In the genomic region with DNA sequence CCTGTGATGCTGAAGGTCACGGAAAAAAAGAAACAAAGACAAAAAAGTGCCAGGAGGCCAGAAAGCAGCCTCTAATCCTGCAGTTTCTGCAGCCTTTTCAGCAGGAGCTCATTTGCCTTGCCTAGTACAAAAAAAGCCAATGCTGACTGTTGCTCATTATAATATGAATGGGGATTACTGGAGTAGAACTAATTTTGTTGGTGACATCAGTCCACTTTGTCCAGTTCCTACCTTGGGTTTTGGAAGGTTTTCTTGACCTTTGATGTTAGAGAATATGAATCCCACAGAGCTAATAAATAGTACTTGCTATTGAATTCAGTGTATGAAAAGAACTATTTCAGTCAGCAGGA, we compare ENCODE assay signal across 8 mouse cellular contexts. TPM values are rescaled to one million over a fixed set of nuclear protein-coding genes. Genes with fewer than 3 reads are reported as not detected.
DNase-seq lines count a peak whose midpoint lies in the region; ATAC-seq and TF ChIP-seq lines count a peak whose summit lies in the region.

No protein-coding gene starts in this region.

- H3K9ac ChIP-seq in heart, embryonic 15.5 days = peak overlapping the region; percentile 70
- H3K9ac ChIP-seq in MEL (ENCODE audit: control insufficient read depth, low read depth, low read length, poor library complexity, severe bottlenecking) = peak overlapping the region; percentile 85
- H3K9ac ChIP-seq in hindbrain, embryonic 11.5 days (ENCODE audit: low read depth, low read length) = peak overlapping the region; percentile 68
- H3K9ac ChIP-seq in midbrain, embryonic 12.5 days (replicated peaks) = peak overlapping the region; percentile 60

- peaks cover 16% of the 10 kb centered on the region for H3K4me1 ChIP-seq in heart, embryonic 15.5 days (replicated peaks)
- H3K4me1 ChIP-seq in MEL (ENCODE audit: control insufficient read depth in 1 of 2, insufficient read depth in 2 of 2, low read length in 2 of 2) = peaks cover 3 to 6% of the 10 kb centered on the region in 2 experiments; a peak in 3 of 4 replicates
- no peaks in the 10 kb centered on the region for H3K4me1 ChIP-seq in hindbrain, embryonic 11.5 days (replicated peaks; ENCODE audit: control insufficient read depth, insufficient read depth, low read length)
- peaks cover 17% of the 10 kb centered on the region for H3K4me1 ChIP-seq in midbrain, embryonic 12.5 days

- no peak for TF ChIP-seq EP300 in MEL (IDR thresholded peaks at IDR 0.05; ENCODE audit: low read depth in 1 of 2, low read length in 2 of 2)

- peak overlapping the region; percentile 82 for H3K27ac ChIP-seq in heart, embryonic 15.5 days
- peak overlapping the region; percentile 72 for H3K27ac ChIP-seq in MEL (ENCODE audit: control insufficient read depth, low read depth, low read length)
- H3K27ac ChIP-seq in hindbrain, embryonic 11.5 days (ENCODE audit: low read depth, low read length) = peak overlapping the region; percentile 72
- H3K27ac ChIP-seq in midbrain, embryonic 12.5 days (replicated peaks) = peak overlapping the region; percentile 79

- no peaks in the 10 kb centered on the region for H3K36me3 ChIP-seq in heart, embryonic 15.5 days
- peaks cover 3 to 24% of the 10 kb centered on the region in 2 experiments; a peak in 2 of 4 replicates for H3K36me3 ChIP-seq in MEL (ENCODE audit: control insufficient read depth in 1 of 2, insufficient read depth in 2 of 2, low read length in 2 of 2)
- H3K36me3 ChIP-seq in hindbrain, embryonic 11.5 days (ENCODE audit: control insufficient read depth, insufficient read depth, low read length) = no peaks in the 10 kb centered on the region
- no peaks in the 10 kb centered on the region for H3K36me3 ChIP-seq in midbrain, embryonic 12.5 days

- WGBS in heart, embryonic 15.5 days = 0% methylated on average over 1 of the region's 1 CpGs
- 0% methylated on average over 1 of the region's 1 CpGs for WGBS in hindbrain, embryonic 11.5 days
- 5% methylated on average over 1 of the region's 1 CpGs for WGBS in midbrain, embryonic 12.5 days

- H3K79me2 ChIP-seq in MEL (ENCODE audit: control insufficient read depth, insufficient read depth, low read length, poor library complexity) = peaks cover 35% of the 10 kb centered on the region

- no peaks in the 10 kb centered on the region for H3K27me3 ChIP-seq in heart, embryonic 15.5 days
- no peaks in the 10 kb centered on the region for H3K27me3 ChIP-seq in MEL (ENCODE audit: control insufficient read depth in 1 of 2, insufficient read depth in 2 of 2, low read length in 2 of 2)
- H3K27me3 ChIP-seq in hindbrain, embryonic 11.5 days (ENCODE audit: control insufficient read depth, insufficient read depth, low read length) = no peaks in the 10 kb centered on the region
- no peaks in the 10 kb centered on the region for H3K27me3 ChIP-seq in midbrain, embryonic 12.5 days

- H3K9me3 ChIP-seq in heart, embryonic 15.5 days (replicated peaks) = no peaks in the 10 kb centered on the region
- H3K9me3 ChIP-seq in MEL (replicated peaks; ENCODE audit: insufficient read depth, low read length) = no peaks in the 10 kb centered on the region
- H3K9me3 ChIP-seq in hindbrain, embryonic 11.5 days (ENCODE audit: control insufficient read depth, low read length) = no peaks in the 10 kb centered on the region
- H3K9me3 ChIP-seq in midbrain, embryonic 12.5 days = no peaks in the 10 kb centered on the region

- H3K4me3 ChIP-seq in heart, embryonic 15.5 days = peak overlapping the region; percentile 81
- H3K4me3 ChIP-seq in MEL (ENCODE audit: control insufficient read depth in 1 of 2, insufficient read depth in 1 of 2, low read depth in 2 of 2, low read length in 2 of 2) = peak overlapping the region; percentile 83 to 86
- peak overlapping the region; percentile 61 for H3K4me3 ChIP-seq in hindbrain, embryonic 11.5 days (ENCODE audit: low read depth, low read length)
- H3K4me3 ChIP-seq in midbrain, embryonic 12.5 days = peak overlapping the region; percentile 69

- no peak for DNase-seq in heart, adult 9 months (ENCODE audit: low spot score in 2 of 2)
- no peak for DNase-seq in MEL (ENCODE audit: low read depth, low spot score)
- no peak for DNase-seq in hindbrain, embryonic 11.5 days (ENCODE audit: low spot score)
- DNase-seq in embryo, embryonic 11 days = no peak
- no peak for DNase-seq in thymus, postnatal 14 days
- no peak for DNase-seq in cerebellum, adult 11 months

- TF ChIP-seq POLR2A in MEL (IDR thresholded peaks at IDR 0.05; ENCODE audit: control insufficient read depth in 1 of 2, insufficient read depth in 1 of 2, low read depth in 1 of 2, low read length in 2 of 2, poor library complexity in 1 of 2) = no peak

- H3K4me2 ChIP-seq in heart, embryonic 15.5 days = peak overlapping the region; percentile 67
- H3K4me2 ChIP-seq in hindbrain, embryonic 11.5 days (replicated peaks; ENCODE audit: low read depth, low read length) = peak overlapping the region; percentile 58
- H3K4me2 ChIP-seq in midbrain, embryonic 12.5 days (replicated peaks) = peak overlapping the region; percentile 67

- ATAC-seq in heart, embryonic 15.5 days (replicated peaks; ENCODE audit: insufficient number of reproducible peaks, insufficient read depth, low FRiP score, low read depth) = no peak
- ATAC-seq in hindbrain, embryonic 11.5 days (ENCODE audit: low FRiP score) = peak; percentile 39
- peak; percentile 27 for ATAC-seq in midbrain, embryonic 12.5 days (ENCODE audit: low FRiP score, low read depth)

- TF ChIP-seq CTCF in MEL (IDR thresholded peaks at IDR 0.05 in 2 of 3, conservative IDR thresholded peaks at IDR 0.05 in 1 of 3; ENCODE audit: control insufficient read depth in 1 of 3, insufficient read depth in 1 of 3, low read depth in 2 of 3, low read length in 3 of 3, poor library complexity in 1 of 3, severe bottlenecking in 1 of 3) = no peak

- TF ChIP-seq RAD21 in MEL (IDR thresholded peaks at IDR 0.05; ENCODE audit: low read depth, low read length) = no peak

TF ChIP-seq in MEL, 35 proteins besides CTCF, POLR2A, EP300 and RAD21:
- TF ChIP-seq ETS1 (IDR thresholded peaks at IDR 0.05; ENCODE audit: low read depth, low read length) (no peak), E2F4 (IDR thresholded peaks at IDR 0.05; ENCODE audit: borderline replicate concordance, low read depth, low read length) (0 out of 2 replicates have a peak, but pooled peaks have one; percentile 22)

RNA-seq across cellular contexts. Expression of a gene that starts 0.8 kb away (rescaled TPM):
- 15.7 and 16.5 TPM in 2 replicates for polyA plus RNA-seq in heart, embryonic 15.5 days (2015; fragmentation: Nextera tagmentation; extraction: Ambion mirVana)
- 3.1 and 3.7 TPM in 2 replicates for total RNA-seq in MEL (2012; rRNA removed)
- polyA plus RNA-seq in MEL (2012; ENCODE audit: insufficient read depth in 1 of 2, insufficient read length in 2 of 2, low read depth in 1 of 2, low replicate concordance in 2 of 2, missing spikeins in 1 of 2) = 1 to 10 TPM in 1 of 2 experiments, not detected in 1; 5.3 TPM
- polyA plus RNA-seq in hindbrain, embryonic 11.5 days (2014; fragmentation: Nextera tagmentation; extraction: Ambion mirVana) = 13.4 and 13.5 TPM in 2 replicates
- polyA plus RNA-seq in midbrain, embryonic 12.5 days (2016; fragmentation: Nextera tagmentation; extraction: Ambion mirVana) = 11.8 and 12.2 TPM in 2 replicates

RNA-seq across cellular contexts. Expression of a gene that starts 0.8 kb away (rescaled TPM):
- 9.4 and 10.5 TPM in 2 replicates for polyA plus RNA-seq in heart, embryonic 15.5 days (2015; fragmentation: Nextera tagmentation; extraction: Ambion mirVana)
- total RNA-seq in MEL (2012; rRNA removed) = 10.2 and 11.7 TPM in 2 replicates
- 1 to 10 TPM in 1 of 2 experiments, not detected in 1; 7.9 TPM for polyA plus RNA-seq in MEL (2012; ENCODE audit: insufficient read depth in 1 of 2, insufficient read length in 2 of 2, low read depth in 1 of 2, low replicate concordance in 2 of 2, missing spikeins in 1 of 2)
- polyA plus RNA-seq in hindbrain, embryonic 11.5 days (2014; fragmentation: Nextera tagmentation; extraction: Ambion mirVana) = 37.0 and 38.1 TPM in 2 replicates
- 35.8 and 36.0 TPM in 2 replicates for polyA plus RNA-seq in midbrain, embryonic 12.5 days (2016; fragmentation: Nextera tagmentation; extraction: Ambion mirVana)
